Mouse (Mus musculus): Measurements from ENCODE around the gene Wdr92.

Wdr92 gene

DNA sequence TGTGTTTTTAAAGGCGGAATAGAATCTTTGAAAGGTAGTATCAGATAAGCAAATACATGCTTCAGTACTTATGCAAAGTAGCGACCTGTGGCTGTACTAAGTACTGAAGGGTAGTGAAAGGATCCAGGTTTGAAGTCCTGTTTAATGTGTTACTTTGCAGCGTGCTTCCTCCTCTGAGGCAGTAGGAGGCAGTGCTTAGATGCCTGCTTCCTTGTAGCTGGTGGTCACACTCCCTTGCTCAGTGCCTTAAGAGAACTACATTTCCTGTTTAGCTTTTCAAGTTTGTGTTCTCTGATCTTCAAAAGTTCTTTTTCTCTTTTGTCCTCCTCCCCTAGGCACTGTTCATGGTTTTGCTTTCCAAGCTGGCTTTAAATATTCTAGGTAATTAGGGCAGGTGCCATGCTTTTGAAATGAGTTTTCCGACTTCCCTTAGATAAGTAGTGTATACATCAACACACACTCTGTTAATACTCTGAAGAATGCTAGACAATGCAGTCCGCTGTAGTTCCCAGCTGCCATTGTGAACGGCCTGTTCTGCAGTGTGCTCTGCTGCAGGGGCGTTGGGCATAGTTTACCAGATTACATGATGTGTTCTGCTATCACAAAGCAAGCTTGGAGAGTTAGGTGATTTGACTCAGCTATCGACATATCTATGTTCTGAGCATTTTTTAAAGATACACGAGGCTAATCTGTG lies 10.4 kb downstream of the Wdr92 start:
- H3K4me3 ChIP-seq (replicated peaks; ENCODE audit: low read length), result no peak overlapping the region
- no peaks in the 10 kb centered on the region for H3K9me3 ChIP-seq (ENCODE audit: low read length)
- peaks cover 19% of the 10 kb centered on the region for H3K4me1 ChIP-seq (replicated peaks; ENCODE audit: low read depth, low read length)
- TF ChIP-seq CTCF (conservative IDR thresholded peaks at IDR 0.05; ENCODE audit: low read length) (0 out of 2 replicates have a peak, but pooled peaks have one; percentile 9), NANOG (IDR thresholded peaks at IDR 0.05; ENCODE audit: borderline replicate concordance, low read length) (no peak)
- peaks cover 53% of the 10 kb centered on the region for H3K36me3 ChIP-seq (ENCODE audit: insufficient read depth, low read length)
- H3K27me3 ChIP-seq (ENCODE audit: insufficient read depth, low read length), result no peaks in the 10 kb centered on the region

DNA sequence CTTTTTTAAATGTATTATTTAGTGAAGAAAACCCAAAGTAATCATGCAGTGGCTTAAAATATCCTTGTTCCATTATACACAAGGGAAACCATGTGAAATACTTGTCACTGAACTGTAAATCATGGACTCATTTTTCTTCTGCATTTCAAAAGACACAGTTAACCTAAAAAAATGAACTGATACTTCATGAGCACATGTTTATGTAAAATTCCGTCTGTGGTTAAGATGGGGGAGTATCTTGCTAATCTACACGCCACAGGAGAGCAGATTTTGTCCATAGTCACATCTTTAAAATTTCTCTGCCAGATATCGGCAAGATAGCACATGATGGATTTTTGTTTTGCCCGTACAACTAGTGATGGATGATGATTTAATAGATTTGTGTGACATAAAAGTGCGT lies 17.3 kb downstream of the Wdr92 start:
- Histone ChIP-seq H3K4me1 (replicated peaks; ENCODE audit: low read depth, low read length) (no peaks in the 10 kb centered on the region), H3K9me3 (ENCODE audit: low read length) (no peaks in the 10 kb centered on the region), H3K36me3 (ENCODE audit: insufficient read depth, low read length) (peaks cover 98% of the 10 kb centered on the region), H3K27me3 (ENCODE audit: insufficient read depth, low read length) (no peaks in the 10 kb centered on the region), H3K4me3 (replicated peaks; ENCODE audit: low read length) (no peak overlapping the region)
- TF ChIP-seq CTCF (conservative IDR thresholded peaks at IDR 0.05; ENCODE audit: low read length) (no peak), POU5F1 (IDR thresholded peaks at IDR 0.05; ENCODE audit: borderline replicate concordance, low read length) (no peak), NANOG (IDR thresholded peaks at IDR 0.05; ENCODE audit: borderline replicate concordance, low read length) (no peak)

- TF ChIP-seq NANOG (IDR thresholded peaks at IDR 0.05; ENCODE audit: borderline replicate concordance, low read length), result no peak
- no peak for TF ChIP-seq CTCF (conservative IDR thresholded peaks at IDR 0.05; ENCODE audit: low read length)
- TF ChIP-seq POU5F1 (IDR thresholded peaks at IDR 0.05; ENCODE audit: borderline replicate concordance, low read length), result no peak
- no peak overlapping the region for H3K4me3 ChIP-seq (replicated peaks; ENCODE audit: low read length)
- H3K27me3 ChIP-seq (ENCODE audit: insufficient read depth, low read length), result no peaks in the 10 kb centered on the region
- no peaks in the 10 kb centered on the region for H3K9me3 ChIP-seq (ENCODE audit: low read length)
- peaks cover 98% of the 10 kb centered on the region for H3K36me3 ChIP-seq (ENCODE audit: insufficient read depth, low read length)
- no peaks in the 10 kb centered on the region for H3K4me1 ChIP-seq (replicated peaks; ENCODE audit: low read depth, low read length)
These were observed 18.1 kb downstream of the Wdr92 start for GRCm38 (mm10) chr11:17199840-17200501.

GRCm38 (mm10) chr11:17200936-17201335 lies 19.0 kb downstream of the Wdr92 start:
- Histone ChIP-seq H3K36me3 (ENCODE audit: insufficient read depth, low read length) (peaks cover 98% of the 10 kb centered on the region), H3K4me3 (replicated peaks; ENCODE audit: low read length) (no peak overlapping the region), H3K27me3 (ENCODE audit: insufficient read depth, low read length) (no peaks in the 10 kb centered on the region), H3K9me3 (ENCODE audit: low read length) (0 out of 2 replicates have a peak, but pooled peaks cover 1% of the 10 kb centered on the region), H3K4me1 (replicated peaks; ENCODE audit: low read depth, low read length) (no peaks in the 10 kb centered on the region)
- TF ChIP-seq NANOG (IDR thresholded peaks at IDR 0.05; ENCODE audit: borderline replicate concordance, low read length) (no peak), CTCF (conservative IDR thresholded peaks at IDR 0.05; ENCODE audit: low read length) (no peak)

DNA sequence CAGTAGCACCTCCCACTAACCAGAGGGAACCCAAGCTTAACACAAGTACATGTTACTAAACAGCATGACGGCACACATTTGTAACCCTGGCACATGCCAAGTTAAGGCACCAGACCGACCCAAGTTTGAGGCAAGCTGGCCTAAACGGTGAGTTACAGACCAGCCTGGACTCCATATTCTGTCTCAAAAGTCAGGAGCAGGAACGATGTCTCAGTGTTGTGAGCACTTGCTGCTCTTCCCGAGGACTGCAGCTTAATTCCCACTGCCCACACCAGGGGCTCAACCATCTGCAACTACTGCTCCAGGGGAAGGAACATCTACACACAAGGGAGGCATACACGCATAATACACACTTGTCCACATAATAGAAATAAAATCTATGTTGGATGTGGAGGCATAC lies 20.6 kb downstream of the Wdr92 start:
- 0 out of 2 replicates have a peak, but pooled peaks cover 5% of the 10 kb centered on the region for H3K4me1 ChIP-seq (replicated peaks; ENCODE audit: low read depth, low read length)
- H3K27me3 ChIP-seq (ENCODE audit: insufficient read depth, low read length), result no peaks in the 10 kb centered on the region
- H3K9me3 ChIP-seq (ENCODE audit: low read length), result peaks cover 15% of the 10 kb centered on the region
- no peak overlapping the region for H3K4me3 ChIP-seq (replicated peaks; ENCODE audit: low read length)
- TF ChIP-seq CTCF (conservative IDR thresholded peaks at IDR 0.05; ENCODE audit: low read length), result no peak
- no peak for TF ChIP-seq NANOG (IDR thresholded peaks at IDR 0.05; ENCODE audit: borderline replicate concordance, low read length)
- no peak for TF ChIP-seq POU5F1 (IDR thresholded peaks at IDR 0.05; ENCODE audit: borderline replicate concordance, low read length)
- H3K36me3 ChIP-seq (ENCODE audit: insufficient read depth, low read length), result peaks cover 98% of the 10 kb centered on the region

DNA sequence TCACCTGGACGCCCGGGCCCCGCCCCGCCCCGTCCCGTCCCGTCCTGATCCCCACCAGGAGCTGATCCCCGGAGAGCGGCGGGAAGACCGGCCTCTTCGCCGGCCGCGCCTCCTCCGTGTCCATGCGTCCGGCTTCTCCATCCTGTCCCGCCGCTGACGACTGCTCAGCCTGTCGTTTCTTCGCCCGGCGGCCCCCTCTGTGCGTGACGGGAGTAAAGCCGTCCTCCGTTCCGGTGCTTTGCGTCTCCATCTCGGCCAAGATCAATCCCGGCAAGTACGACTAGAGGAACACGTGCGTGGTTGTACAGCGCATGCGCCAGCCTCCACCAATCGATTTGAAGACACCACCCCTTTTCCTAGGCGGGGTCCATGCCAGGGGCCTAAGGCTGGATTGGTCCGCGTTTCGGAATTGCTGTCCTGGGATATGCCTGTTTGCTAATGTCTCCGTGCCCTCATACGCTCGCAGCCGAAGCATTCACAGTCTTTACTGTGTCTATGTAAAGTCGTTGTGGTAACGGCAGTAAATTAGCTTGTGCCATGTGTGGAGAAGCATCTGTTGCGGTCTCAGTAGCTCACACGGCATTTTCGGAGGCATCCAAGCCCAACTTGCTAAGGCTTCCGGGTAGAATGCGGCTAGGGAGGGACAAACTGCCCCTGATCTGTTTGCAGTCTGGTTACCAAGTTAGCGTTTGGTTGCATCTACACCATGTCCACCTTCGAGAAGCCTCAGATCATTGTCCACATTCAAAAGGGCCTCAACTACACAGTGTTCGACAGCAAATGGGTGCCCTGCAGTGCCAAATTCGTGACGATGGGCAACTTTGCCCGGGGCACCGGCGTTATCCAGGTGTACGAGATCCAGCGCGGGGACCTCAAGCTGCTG lies 29.6 kb downstream of the Wdr92 start, which contains the start of gene Pno1:
Pno1 (minus strand) TSS at position 311 of the 883 bp plus-strand sequence.
- Histone ChIP-seq H3K9me3 (ENCODE audit: low read length) (peaks cover 37% of the 10 kb centered on the region), H3K27me3 (ENCODE audit: insufficient read depth, low read length) (no peaks in the 10 kb centered on the region), H3K4me3 (replicated peaks; ENCODE audit: low read length) (peak within 1 kb of the TSS; percentile 99), H3K4me1 (replicated peaks; ENCODE audit: low read depth, low read length) (peaks cover 25% of the 10 kb centered on the region), H3K36me3 (ENCODE audit: insufficient read depth, low read length) (peaks cover 38% of the 10 kb centered on the region)
- TF ChIP-seq POU5F1 (IDR thresholded peaks at IDR 0.05; ENCODE audit: borderline replicate concordance, low read length) (no peak), CTCF (conservative IDR thresholded peaks at IDR 0.05; ENCODE audit: low read length) (no peak), NANOG (IDR thresholded peaks at IDR 0.05; ENCODE audit: borderline replicate concordance, low read length) (no peak)

DNA sequence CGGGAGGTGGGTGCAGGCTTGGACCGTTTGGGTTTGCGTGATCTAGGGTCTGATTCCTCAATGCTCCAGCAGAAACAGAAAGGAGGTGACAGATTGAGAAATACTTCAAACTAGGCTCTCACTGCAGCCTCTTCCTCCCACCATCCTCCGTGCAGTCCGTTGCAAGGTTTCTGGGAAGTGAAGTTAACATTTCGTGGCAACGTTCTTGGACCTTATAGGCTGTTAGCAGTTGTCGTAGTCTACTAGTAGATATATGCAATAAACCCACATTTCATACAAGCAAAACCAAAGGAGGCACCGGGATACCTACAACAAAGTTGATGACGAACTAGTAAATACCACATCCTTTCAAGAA lies 30.2 kb downstream of the Wdr92 start:
- Histone ChIP-seq H3K9me3 (ENCODE audit: low read length) (peaks cover 33% of the 10 kb centered on the region), H3K4me1 (replicated peaks; ENCODE audit: low read depth, low read length) (peaks cover 24% of the 10 kb centered on the region), H3K27me3 (ENCODE audit: insufficient read depth, low read length) (no peaks in the 10 kb centered on the region), H3K4me3 (replicated peaks; ENCODE audit: low read length) (peak overlapping the region; percentile 99), H3K36me3 (ENCODE audit: insufficient read depth, low read length) (peaks cover 32% of the 10 kb centered on the region)
- no peak for TF ChIP-seq CTCF (conservative IDR thresholded peaks at IDR 0.05; ENCODE audit: low read length)
- no peak for TF ChIP-seq POU5F1 (IDR thresholded peaks at IDR 0.05; ENCODE audit: borderline replicate concordance, low read length)
- no peak for TF ChIP-seq NANOG (IDR thresholded peaks at IDR 0.05; ENCODE audit: borderline replicate concordance, low read length)

DNA sequence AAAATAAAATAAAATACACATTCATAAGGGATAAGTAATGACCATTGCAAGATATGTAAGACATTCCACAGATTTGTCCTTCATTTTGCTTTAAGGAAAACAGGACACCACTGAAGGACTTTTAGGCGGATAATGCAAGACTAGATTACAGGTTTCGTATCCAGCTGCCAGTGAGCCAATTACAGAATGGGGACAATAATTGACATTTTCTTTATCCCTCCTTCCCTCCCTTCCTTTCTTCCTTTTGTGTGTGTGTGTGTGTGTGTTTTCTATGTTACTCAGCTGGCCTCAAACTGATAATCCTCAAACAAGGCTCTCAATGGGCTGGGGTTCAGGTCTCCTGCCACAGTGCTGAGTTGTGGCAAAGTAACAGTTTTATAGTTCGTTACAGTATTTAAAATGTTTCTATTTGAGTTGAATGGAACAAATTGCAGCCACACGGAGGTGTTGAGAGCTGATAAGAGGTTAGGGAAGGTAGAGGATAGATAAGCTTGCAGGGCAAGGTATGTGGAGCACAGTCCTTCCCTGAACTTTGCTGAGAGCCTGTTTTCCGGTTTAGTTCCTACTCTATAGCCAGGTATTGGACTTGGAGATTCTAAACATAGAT lies 31.1 kb downstream of the Wdr92 start:
- Histone ChIP-seq H3K36me3 (ENCODE audit: insufficient read depth, low read length) (peaks cover 23% of the 10 kb centered on the region), H3K9me3 (ENCODE audit: low read length) (peaks cover 25% of the 10 kb centered on the region), H3K27me3 (ENCODE audit: insufficient read depth, low read length) (no peaks in the 10 kb centered on the region), H3K4me1 (replicated peaks; ENCODE audit: low read depth, low read length) (peaks cover 20% of the 10 kb centered on the region), H3K4me3 (replicated peaks; ENCODE audit: low read length) (peak overlapping the region; percentile 99)
- no peak for TF ChIP-seq NANOG (IDR thresholded peaks at IDR 0.05; ENCODE audit: borderline replicate concordance, low read length)
- no peak for TF ChIP-seq CTCF (conservative IDR thresholded peaks at IDR 0.05; ENCODE audit: low read length)
- TF ChIP-seq POU5F1 (IDR thresholded peaks at IDR 0.05; ENCODE audit: borderline replicate concordance, low read length), result no peak

Data from E14TG2a.4 (cell line).